Mouse (Mus musculus): ENCODE data around the gene Hist1h3b. TPM values are rescaled to one million over a fixed set of nuclear protein-coding genes. Genes with fewer than 3 reads are reported as not detected.

Hist1h3b gene
- total RNA-seq, 1 experiment from 2014 or later: 1.2 TPM

DNA sequence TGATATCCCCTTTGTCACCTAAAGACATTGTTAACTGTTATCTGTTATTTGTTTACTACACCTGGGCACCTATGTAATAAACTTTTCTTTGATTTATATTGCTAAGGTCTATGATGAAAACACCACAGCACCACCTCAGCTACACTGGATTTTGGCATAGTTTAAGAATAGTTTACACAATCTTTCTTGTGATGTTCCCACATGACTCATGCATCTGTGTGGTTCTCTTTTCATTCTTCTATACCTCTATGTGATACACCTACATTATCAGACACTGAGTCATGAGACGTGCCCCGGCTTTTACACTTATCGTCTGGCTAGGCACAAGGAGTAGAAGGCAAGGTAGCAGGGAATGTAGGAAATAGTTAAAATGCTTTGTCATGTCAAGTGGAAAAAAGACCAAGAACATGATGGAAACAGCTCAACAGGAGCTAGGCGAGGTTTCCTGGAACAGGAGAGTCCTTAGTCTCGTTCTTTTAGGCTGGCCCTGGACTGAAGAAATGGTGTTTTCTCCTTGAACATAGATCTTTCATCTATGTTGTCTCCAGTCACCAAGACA, 2.4 kb upstream of the Hist1h3b start:
- no peak for ATAC-seq (ENCODE audit: extremely low read depth, insufficient number of reproducible peaks, low FRiP score, poor library complexity, severe bottlenecking)

DNA sequence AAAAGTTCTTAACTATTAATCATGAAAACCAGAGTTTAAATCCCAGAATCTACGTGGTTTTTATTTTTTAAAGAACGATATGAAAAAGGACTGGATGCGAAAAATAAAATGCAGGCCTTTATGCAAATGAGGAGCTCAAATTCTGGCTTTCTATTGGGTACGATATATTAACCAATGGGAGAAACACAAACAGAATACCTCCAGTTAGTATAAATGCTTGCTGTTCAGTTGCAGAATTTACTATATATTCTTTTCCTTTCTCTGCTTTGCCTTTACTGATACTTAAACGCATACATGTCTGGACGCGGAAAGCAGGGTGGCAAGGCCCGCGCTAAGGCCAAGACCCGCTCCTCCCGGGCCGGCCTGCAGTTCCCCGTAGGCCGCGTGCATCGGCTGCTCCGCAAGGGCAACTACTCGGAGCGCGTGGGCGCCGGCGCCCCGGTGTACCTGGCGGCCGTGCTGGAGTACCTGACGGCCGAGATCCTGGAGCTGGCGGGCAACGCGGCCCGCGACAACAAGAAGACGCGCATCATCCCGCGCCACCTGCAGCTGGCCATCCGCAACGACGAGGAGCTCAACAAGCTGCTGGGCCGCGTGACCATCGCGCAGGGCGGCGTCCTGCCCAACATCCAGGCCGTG, 1.1 kb upstream of the Hist1h3b start, which contains the start of gene Hist1h2ab:
Hist1h2ab (plus strand) TSS at position 288 of the 639 bp plus-strand sequence.
- ATAC-seq (ENCODE audit: extremely low read depth, insufficient number of reproducible peaks, low FRiP score, poor library complexity, severe bottlenecking): peak; percentile 51; the same call in 1 of the 2 replicates

DNA sequence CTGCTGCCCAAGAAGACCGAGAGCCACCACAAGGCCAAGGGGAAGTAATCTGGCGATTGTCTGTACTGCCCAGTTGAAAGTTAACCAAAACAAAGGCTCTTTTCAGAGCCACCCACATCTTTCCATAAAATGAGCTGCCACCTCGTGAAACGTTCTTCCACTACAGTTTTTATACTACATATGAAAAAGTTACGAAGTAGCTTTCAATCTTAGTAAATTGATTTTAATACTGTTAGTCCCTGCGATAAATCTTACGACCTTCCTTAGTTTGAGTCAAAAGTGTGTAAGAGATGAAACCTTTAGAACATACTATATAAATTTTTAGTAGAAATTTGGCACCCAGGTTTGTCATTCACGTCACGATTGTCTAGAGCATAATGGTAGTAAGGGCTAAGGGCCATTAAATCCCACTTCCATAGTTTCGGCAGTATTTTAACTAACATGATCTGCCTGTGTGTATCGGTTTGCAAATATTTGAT, 550 bp upstream of the Hist1h3b start:
- ATAC-seq (ENCODE audit: extremely low read depth, insufficient number of reproducible peaks, low FRiP score, poor library complexity, severe bottlenecking): no peak

DNA sequence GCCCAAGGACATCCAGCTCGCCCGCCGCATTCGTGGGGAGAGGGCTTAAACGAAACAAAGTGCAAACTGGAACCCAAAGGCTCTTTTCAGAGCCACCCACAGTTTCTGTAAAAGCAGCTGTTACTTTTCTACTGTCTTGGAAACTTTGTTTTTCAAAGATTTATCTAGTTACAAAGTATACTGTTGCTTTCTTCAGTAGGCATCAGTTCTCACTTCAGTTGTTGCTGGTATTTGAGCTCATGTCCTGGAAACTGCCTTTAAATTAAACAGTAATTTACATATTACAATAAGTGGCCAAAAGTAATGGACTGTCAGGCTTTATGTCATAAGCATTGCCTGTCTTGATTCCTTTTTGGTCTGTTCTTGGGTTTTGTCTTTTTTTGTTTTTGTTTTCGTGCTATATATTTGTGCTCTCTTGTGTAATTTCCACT, 690 bp downstream of the Hist1h3b start:
- ATAC-seq (ENCODE audit: extremely low read depth, insufficient number of reproducible peaks, low FRiP score, poor library complexity, severe bottlenecking): no peak

DNA sequence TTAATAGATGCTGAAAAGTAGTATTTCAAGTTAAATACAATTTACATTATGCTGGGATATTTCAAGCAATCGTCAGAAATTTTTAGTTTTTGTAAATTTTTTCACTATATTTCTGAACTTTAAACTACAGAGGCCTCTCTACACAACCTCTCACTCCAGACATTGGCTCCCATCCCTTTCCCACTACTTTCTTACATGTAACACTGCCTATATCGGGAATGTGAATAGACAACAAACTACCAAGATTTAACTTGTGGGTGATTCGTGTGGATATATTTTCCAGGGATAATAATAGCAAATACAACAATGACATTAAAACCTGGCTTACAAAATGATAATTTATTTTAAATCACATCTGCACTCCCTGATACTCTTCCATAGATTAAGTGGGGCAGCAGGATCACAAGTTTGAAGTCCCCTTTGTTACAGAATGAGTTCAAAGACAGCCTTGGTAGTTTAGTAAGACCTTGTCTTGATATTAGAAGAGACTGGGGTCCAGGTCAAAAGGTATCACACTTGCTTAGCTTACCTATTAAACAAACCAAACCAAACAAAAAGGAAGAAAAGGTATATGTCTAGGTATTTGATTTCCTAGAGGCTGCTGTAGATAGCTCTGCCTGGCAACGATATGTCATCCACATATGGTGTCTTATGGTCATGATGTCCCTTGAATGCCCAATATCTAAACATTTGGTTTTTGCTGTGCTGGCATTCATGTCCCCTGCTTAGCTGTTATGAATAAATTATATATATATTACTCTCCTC, 1.4 kb downstream of the Hist1h3b start:
- no peak for ATAC-seq (ENCODE audit: extremely low read depth, insufficient number of reproducible peaks, low FRiP score, poor library complexity, severe bottlenecking)

DNA sequence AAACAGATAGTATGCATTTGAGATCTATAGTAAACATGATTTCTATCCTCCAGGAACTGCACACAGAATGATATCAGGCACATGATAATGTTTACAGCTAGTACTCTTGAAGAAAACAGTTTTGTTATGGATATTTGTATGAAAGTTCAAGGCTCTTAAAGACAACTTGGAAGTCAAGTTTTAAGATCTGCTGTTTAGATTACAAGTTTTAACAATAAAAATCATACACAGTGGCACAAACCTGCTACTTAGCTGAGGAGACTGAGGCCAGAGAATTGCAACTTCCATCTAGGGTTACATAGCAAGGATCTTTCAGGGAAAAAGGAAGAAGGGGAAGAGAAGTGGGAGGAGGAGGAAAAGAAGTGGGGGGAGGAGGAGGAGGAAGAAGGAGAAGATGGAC, 2.9 kb downstream of the Hist1h3b start:
- no peak for ATAC-seq (ENCODE audit: extremely low read depth, insufficient number of reproducible peaks, low FRiP score, poor library complexity, severe bottlenecking)

DNA sequence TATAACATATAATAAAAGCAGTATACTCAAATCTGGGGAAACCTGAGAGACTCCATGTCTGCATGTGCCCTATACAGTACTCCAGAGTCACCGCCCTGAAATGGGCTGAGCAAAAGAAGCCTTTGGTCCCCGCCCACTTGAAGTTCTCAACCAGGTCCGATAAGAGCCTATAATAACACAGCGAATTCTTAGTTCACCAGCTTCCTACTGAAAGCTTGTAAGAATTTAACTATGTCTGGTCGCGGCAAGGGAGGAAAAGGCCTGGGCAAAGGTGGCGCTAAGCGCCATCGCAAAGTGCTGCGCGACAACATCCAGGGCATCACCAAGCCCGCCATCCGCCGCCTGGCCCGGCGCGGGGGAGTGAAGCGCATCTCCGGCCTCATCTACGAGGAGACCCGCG, 4.7 kb downstream of the Hist1h3b start, which contains the start of gene Hist1h4b:
Hist1h4b (plus strand) TSS at position 224 of the 400 bp plus-strand sequence.
- peak; percentile 52 for ATAC-seq (ENCODE audit: extremely low read depth, insufficient number of reproducible peaks, low FRiP score, poor library complexity, severe bottlenecking)

DNA sequence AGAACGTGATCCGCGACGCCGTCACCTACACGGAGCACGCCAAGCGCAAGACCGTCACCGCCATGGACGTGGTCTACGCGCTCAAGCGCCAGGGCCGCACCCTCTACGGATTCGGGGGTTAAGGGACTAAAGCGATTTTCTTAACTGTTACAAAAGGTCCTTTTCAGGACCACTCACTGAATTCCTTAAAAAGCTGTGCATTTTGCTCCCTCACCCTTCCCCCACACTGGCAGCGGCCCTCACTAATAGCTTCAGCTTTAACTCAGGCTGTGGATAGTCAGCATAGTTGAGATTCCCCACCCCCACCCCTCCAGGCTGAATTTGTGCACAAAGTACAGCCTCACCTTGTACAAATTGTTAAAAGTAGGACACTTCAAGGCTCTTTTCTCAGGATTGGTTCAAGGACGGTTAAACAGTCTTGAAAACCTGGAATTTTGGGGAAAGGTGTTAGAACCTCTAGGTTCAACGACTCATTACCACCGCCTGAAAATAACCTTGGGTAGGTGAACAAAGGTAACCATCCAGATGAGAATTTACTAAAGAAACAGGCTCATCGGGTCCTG, 5.2 kb downstream of the Hist1h3b start:
- ATAC-seq (ENCODE audit: extremely low read depth, insufficient number of reproducible peaks, low FRiP score, poor library complexity, severe bottlenecking): no peak

DNA sequence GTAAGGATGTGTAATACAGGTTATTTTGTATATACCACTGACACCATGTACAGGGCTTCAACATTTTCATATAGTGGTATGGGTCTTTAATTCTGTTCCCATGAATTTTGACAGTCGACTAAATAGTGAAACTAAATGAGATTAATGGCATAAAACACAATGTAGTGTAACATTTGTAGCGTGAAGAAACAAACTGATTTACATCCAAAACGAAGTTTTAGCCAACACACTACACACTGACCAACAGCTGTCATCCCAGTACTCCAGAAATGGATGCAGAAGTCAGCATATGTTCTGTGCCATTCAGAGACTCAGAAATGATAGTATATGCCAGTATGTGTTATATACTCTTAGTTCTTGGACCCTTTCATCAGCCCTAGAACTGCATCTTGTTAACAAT, 5.9 kb downstream of the Hist1h3b start:
- no peak for ATAC-seq (ENCODE audit: extremely low read depth, insufficient number of reproducible peaks, low FRiP score, poor library complexity, severe bottlenecking)

DNA sequence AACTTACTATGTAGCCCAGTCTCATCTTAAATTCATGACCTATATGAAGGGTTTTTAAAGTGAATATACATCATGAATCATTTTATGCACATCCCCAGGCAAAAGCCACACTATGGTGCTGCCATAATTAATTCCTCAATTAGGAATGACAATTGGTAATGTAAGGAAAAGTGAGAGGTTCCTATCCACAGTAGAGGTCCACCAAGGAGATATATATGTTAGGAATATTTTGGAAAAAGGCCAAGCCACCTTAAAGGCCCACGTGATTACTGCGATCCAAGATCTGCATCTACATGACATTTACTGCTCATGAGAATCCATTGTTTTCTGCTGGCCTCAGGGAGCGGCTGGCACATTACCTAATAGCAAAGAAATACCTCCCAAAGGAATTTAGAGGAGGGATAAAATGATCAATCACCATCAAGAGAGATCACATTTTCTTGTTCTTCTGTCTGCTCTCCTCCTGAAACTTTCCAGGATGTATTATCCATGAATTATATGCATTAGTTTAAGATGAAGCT, 7.2 kb downstream of the Hist1h3b start:
- ATAC-seq (ENCODE audit: extremely low read depth, insufficient number of reproducible peaks, low FRiP score, poor library complexity, severe bottlenecking): no peak

DNA sequence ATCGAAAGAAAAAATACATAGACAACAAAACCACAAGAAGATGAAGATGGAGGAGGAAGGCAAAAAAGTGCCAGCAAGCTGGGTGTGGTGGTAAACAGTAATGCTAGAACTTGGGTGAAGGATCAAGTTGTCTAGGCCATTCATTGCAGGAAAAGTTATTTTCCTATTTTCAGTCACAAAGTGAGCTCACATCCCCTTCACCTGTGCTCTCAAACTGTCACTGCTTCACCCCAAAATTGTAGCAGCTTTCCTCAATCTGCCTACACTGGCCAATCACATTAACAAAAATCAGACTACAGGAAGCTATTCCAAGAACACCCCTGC, 7.8 kb downstream of the Hist1h3b start:
- no peak for ATAC-seq (ENCODE audit: extremely low read depth, insufficient number of reproducible peaks, low FRiP score, poor library complexity, severe bottlenecking)

DNA sequence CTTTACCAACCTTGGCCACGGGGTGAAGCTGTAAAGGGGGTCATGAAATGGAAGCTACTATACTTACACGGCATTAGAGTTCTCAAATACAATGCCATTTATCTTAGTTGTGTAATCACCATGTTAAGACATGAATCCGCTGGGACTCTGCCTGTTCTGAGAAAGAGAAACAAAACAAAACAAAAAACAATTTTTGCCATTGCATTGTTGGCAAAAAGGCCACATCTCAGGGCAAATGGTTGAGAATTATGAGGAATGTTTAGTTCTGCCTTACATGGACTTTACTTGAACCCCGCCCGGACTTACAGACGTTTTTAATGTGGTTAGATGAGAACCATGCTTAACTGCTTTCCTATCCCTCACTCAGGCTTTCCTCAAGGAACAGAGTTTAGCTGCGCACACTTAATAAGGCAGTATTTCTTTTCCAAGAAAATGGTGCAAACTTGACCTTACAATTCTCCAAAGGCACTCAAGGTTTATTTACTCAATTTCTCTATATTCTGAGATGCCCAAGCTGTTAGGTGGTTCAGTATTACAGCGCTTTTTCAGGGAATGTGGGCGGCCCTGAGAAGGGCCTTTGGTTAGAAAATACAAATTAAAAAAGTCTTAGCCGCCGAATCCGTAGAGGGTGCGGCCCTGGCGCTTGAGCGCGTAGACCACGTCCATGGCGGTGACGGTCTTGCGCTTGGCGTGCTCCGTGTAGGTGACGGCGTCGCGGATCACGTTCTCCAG, 8.3 kb downstream of the Hist1h3b start:
- ATAC-seq (ENCODE audit: extremely low read depth, insufficient number of reproducible peaks, low FRiP score, poor library complexity, severe bottlenecking): no peak

DNA sequence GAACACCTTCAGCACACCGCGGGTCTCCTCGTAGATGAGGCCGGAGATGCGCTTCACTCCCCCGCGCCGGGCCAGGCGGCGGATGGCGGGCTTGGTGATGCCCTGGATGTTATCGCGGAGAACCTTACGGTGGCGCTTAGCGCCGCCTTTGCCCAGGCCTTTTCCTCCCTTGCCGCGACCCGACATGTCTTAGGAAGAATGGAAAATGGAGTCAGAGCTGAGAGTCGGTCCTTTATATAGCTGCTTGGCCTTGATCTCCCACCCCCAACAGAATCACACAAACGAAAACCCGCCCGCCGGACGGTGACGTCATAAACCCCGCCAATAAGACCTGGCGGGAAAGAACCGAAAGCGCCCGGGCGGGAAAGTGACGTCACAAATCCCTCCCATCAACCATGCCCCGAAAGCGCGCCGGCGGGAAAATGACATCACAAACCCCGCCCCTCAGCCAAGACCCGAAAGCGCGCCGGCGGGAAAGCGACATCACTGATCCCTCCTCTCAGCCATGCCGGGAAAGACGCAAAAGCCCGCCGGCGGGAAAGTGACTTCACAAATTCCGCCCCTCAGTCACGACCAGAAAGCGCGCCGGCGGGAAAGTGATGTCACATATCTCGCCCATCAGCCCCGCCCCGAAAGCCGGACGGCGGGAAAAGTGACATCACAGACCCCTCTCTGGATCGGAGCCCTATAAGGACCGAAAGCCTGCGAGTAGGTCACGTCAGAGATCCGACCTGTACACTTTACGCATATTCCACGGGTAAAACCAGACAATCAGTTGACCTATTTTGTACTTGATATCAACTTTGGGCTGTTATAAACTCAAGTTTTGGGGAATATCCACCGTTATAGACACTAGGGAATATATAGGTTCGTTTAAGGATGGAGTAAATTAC, 9.2 kb downstream of the Hist1h3b start, which contains the start of gene Hist1h4a:
Hist1h4a (minus strand) TSS at position 259 of the 893 bp plus-strand sequence.
- peak; percentile 40 for ATAC-seq (ENCODE audit: extremely low read depth, insufficient number of reproducible peaks, low FRiP score, poor library complexity, severe bottlenecking)

DNA sequence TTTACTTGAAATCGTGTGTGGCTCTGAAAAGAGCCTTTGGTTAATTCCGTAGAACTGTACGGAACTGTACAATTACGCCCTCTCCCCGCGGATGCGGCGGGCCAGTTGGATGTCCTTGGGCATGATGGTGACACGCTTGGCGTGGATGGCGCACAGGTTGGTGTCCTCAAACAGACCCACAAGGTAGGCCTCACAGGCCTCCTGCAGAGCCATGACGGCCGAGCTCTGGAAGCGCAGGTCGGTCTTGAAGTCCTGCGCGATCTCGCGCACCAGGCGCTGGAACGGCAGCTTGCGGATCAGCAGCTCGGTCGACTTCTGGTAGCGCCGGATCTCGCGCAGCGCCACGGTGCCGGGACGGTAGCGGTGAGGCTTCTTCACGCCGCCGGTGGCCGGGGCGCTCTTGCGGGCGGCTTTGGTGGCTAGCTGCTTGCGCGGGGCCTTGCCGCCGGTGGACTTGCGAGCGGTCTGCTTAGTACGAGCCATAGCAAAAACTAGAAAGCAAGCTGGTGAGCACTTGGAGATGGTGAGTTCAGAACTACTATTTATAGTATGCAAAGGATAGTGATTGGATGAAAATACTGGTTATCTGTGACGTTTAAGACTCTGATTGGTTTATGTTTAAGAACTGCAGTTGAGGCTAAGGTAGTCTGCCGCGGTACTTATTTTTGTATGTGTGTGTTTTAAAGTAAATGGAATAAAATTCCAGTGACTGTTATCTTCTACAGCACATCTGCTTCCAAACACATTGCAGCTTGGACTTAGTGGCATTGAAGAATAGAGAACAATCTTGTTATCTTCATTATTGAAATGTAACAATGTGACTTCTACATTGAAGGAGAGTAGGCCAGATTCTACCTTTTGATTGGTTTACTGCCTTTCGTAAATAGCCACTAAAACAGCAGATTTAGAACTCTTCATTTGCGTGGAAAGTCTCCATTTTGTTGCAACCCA, 10.1 kb downstream of the Hist1h3b start, which contains the start of gene Hist1h3a:
Hist1h3a (minus strand) TSS at position 516 of the 951 bp plus-strand sequence.
- ATAC-seq (ENCODE audit: extremely low read depth, insufficient number of reproducible peaks, low FRiP score, poor library complexity, severe bottlenecking): peak; percentile 68

DNA sequence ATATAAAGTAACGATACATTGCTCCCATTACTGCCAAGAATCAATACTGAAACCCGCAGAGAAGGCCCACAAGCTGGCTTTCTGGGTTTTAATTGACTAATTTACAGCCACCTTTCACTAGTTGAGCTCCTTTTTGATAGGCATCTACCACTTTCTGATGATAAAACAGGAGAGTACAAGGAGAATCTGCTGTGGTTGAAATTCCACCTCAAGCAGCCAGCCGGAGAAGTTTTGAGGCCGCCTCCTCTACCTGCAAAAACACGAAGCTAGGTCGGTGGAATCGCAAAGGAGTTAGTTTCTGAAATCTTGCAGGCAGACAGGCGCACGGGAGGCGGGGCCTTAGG, 11.1 kb downstream of the Hist1h3b start:
- no peak for ATAC-seq (ENCODE audit: extremely low read depth, insufficient number of reproducible peaks, low FRiP score, poor library complexity, severe bottlenecking)

DNA sequence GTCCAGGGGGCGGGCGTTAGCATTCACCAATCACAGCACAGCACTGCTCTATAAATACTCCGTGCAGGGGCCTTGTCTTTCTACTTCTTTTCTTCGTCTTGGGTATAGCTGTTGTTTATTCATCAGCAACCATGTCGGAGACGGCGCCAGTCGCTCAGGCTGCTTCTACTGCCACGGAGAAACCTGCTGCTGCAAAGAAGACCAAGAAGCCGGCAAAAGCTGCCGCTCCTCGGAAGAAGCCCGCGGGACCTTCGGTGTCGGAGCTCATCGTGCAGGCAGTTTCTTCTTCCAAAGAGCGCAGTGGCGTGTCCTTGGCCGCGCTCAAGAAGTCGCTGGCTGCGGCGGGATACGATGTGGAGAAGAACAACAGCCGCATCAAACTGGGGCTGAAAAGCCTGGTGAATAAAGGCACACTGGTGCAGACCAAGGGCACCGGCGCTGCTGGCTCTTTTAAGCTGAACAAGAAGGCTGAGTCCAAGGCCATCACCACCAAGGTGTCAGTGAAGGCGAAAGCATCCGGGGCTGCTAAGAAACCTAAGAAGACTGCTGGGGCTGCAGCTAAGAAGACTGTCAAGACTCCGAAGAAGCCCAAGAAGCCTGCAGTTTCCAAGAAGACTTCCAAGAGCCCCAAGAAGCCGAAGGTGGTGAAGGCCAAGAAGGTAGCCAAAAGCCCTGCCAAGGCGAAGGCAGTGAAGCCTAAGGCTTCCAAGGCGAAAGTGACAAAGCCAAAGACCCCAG, 11.7 kb downstream of the Hist1h3b start, which contains the start of gene Hist1h1a:
Hist1h1a (plus strand) TSS at position 81 of the 738 bp plus-strand sequence.
- peak; percentile 69 for ATAC-seq (ENCODE audit: extremely low read depth, insufficient number of reproducible peaks, low FRiP score, poor library complexity, severe bottlenecking)

Data from neutrophil, adult 5-6 weeks (primary cell).